Mouse (Mus musculus): ENCODE data around the gene Gm49450.

The Gm49450 gene

DNA sequence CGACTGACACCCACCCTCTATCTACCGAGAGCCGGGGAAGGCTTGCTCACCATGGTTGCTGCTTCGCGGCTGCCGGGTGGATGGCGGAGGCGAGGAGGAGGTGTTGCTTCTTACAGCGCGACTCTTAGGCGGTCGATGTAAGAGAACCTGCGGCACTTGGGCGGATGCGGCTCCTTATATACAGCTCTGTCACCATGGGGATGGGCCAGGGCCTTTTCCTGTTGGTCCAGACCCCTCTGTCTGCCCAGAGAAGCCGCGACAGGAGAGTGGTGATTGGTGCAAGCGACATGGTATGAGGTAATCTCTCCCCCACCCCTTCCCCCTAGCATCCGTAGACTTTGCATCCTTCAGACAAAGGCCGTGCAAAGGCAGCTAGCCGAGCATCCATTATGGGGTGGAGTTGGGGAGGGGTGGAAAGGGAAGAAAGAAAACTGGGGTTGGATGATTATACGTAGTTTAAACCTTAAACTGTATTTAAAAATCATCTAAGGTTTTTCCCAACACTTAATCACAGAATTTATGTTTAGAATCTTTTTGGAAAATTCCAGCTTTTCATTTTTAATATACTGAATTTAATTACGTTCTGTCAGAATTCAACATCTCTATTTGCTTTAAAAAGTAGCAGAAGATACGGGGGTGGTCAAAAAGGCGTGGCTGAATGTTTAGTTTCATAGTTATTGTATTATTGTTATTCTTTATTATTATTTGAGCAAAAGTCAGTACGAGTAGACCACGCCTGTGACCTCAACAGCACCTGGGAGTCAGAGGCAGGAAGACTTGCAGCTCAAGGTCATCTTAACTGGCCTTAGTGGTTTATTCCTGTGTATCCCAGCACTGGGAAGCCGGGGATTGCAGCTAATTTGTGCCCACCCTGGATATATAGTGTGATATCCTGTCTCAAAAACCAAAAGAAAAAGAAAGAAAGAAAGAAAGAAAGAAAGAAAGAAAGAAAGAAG lies at the start of gene Gm49450, which contains the start of gene Tuba1a:
Gm49450 (minus strand) TSS at position 151 of the 956 bp plus-strand sequence.
Tuba1a (minus strand) TSS at position 303 of the 956 bp plus-strand sequence.
- peak; percentile 96 for DNase-seq (ENCODE audit: low read depth, low spot score)

DNA sequence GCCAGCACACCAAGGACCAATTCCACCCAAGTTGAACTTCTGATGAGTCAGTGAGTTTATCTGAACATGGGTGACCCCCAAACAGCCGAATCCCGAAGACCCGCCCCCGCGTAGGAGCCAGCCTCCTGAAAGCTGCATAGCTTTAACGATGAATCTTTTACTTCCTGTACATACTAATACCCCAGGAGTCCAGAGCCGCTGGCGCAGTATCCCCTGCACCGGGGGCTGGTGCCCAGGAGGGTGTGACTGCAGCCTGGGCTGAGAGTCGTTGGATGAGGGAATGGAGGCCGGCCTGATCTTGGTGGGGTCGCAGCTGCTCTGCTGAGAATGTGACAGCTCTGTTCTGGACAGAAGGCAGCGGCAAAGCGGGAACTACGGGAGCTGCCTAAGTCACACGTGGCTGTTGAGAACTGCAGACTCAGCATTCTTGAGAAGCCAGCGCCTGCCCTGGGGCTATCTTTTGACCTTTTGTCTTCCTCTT lies 48.1 kb upstream of the Gm49450 start:
- no peak for DNase-seq (ENCODE audit: low read depth, low spot score)

DNA sequence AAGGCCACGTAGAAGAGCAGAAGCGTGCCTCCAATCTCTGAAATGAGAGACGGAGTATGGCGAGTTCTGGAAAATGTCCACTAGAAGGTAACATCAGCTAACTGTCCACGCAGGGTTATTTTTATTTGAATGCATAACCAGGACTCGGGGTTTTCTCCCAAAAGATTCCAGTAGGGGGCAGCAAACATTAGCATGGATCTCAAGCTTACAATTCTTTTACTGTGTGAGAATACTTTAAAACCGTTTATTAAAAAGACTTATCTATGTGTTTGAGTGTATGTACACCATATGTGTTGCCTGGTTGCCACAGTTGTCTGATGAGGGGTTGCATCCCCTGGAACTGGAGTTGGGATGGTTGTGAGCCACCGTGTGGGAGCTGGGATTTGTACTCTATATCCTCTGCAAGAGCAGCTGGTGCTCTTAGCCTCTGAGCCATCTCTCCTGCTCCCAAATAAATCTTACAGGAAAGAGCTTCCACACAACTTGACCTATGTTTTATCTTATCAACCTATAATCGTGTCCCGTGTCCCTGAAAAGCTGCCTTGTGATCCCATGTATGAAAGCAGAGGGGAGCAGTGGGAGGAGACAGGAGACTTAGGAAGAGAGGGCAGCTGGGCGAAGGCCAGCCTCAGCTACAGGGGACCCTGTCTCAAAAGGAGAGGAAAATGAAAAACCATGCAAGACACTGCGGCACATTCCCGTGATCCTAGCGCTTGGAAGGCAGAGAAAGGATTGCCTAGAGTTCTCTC lies 47.4 kb upstream of the Gm49450 start:
- DNase-seq (ENCODE audit: low read depth, low spot score): peak; percentile 78

DNA sequence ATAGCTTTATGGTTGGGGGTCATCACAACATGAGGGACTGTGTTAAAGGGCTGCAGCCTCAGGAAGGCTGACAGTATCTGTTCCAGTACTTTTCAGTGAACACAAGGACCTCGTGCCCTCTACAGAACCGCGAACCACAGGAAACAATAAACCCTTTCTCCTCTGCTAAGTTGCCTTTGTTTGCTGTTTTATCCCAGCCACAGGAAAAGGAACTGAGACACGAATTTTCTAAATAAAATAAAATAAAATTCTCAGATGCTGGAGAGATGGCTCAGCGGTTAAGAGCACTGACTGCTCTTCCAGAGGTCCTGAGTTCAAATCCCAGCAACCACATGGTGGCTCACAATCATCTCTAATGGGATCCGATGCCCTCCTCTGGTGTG lies 45.4 kb upstream of the Gm49450 start:
- DNase-seq (ENCODE audit: low read depth, low spot score): no peak

DNA sequence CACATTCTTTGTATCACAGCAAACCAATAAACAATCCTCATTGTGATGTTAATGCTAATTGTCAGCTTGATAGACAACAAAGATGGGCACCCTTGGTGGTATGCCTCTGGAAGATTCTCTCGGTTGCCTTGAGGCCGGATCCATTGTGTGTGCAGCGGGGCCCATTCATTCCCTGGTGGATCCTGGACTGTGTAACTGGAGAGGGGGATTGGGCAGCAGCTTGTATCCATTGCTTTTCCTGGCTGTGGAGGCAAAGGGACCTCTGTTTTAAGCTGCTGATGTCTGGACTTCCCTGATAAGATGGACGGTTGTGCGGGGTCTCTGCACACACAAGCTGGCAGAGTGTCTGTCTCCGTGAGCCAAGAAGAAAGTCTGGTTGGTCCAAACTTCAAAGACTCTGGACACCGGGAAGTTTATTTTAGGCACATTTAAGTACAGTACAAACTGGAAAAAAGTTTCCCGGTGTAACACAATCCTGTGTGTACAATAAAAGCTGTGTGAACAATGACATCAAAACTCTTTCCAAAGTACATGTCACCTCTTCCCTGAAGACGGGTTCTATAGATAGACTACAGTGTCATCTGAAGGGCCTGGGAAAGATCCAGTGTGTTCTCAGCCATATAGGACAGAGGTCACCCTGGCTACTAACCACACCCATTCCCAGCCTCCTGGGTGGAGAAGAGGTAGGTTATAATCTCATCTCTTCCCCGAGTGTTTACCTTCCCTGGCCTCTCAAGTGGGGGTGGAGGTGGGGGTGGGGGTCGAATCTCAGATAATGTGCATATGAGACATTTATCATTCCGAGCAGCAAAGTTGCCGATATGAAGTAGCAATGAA lies 44.8 kb upstream of the Gm49450 start:
- no peak for DNase-seq (ENCODE audit: low read depth, low spot score)

DNA sequence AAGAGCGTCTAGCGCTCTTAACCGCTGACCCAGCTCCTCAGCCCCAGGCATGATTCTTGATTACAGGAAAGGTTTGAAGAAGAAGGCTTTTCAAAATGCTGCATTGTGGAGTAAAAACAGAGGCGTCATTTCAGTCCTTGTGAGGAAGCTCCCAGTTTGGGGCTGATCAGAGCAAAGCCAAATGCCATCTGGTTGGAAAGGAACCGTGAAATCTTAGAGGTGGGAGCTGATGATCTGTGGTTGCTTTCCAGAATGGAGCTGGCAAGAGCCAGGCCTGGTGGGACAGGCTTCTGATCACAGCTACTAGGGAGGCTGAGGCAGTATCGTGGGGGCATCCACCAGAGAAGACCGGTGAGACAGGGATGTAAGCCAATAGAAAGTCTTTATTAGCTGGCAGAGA lies 43.5 kb upstream of the Gm49450 start:
- no peak for DNase-seq (ENCODE audit: low read depth, low spot score)

DNA sequence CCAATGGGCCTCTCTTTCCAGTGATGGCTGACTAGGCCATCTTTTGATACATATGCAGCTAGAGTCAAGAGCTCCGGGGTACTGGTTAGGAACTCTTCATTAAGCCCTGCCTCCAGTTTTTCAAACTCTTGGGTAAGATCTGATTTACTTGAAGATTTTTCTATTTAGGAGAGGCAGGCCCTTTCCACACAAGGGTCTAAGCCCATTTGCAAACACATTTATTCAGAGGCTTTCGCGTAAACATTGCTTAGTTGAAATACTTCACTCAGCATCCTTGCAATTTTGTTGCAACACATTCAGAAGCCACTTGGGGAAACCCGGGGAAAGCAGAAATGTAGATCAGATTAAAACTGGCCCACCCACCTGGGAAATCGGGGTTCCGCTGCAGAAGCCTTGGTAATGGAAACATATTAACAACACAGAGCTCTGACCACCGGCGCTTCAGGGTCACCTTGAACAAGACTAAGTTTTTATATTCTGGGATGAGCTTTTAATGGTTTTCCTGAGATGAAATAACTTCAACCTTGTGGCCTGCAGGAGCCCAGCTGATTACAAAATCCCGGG lies 41.7 kb upstream of the Gm49450 start:
- no peak for DNase-seq (ENCODE audit: low read depth, low spot score)

DNA sequence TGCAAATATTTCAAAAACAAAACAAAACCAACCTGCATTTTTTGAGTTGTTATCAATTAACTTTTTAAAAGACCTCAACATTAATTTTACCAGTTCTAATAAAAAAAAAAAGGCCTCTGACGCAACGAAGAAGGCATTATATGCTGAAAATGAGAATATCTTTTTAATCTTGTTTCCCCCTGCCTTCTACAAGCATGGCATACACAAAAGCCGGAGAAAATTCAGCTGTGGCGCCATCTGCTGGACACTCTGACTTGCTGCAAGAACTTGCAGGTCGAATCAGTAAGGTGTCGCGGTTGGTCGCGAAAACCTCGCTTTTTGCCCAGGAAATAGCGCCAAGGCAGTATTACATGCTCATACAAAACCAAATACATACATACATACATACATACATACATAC lies 40.5 kb upstream of the Gm49450 start:
- DNase-seq (ENCODE audit: low read depth, low spot score): peak; percentile 94

DNA sequence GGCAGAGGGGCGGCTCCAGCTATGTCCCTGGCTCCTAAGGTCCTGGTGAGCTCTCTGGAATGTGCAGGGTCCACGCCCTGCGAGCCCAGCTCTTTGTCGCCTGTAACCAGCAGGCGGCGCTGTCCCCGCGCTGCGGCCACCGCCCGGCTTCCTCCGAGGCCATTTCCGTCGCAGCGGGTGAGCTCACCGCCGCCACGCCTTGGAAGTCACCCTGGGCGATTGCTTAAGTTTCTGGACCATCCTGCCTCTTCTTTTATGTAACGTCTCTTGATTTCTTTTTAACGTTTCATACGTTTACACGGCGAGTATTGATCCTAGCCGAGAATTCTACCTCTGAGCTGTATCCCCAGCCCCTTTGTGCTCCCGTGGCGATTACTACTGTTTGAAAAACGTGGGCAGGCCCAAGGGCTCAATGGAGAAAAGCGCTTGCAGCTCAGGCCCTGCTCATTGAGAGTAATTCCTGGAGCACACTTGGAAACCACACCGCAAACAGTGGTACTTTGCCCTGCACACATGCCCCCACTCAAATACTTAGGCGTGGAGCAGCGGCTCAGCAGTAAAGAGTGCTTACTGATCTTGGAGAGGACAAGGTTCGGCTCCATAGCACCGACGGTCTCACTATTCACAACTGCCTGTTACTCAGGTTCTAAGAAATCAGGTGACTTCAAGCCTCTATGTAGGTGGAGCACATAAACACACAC lies 39.9 kb upstream of the Gm49450 start:
- DNase-seq (ENCODE audit: low read depth, low spot score): peak; percentile 93

DNA sequence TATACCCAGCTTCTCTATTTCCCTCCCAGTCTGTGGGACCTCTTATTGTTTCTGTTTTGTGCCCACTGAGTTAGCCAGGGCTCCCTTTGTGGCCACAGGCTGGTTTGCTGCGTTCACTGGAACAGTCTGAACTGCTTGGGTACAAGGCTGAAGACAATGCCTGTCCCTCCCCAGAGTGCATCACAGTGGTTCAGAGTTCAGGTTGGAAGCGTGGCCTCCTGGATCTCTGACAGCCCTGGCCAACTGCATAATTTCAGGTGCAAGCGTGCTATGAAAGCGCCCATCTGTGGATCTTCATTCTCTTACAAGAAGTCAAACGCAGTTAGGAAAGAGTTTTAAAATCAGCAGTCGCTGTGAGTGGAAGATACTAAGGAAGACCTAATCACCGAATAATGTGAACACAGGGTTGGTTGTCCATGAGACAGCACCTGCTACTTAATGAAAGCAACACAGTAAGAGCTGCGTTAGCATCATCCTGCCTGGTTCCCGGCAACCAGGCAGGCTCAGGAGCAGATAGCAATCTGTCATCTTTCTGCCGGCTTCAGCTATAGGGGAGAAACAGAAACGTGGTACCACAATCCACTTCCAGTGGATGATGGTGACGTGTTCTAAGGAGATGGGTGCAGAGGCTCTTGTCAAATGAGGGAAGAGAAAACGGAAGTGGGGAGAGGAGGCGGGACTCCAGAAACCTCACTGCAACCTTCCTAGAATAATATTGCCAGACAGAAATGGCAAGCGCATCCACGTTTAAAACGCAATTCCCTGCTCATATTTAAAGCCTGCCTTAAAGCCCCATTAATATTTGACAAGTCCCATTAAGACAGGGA lies 38.9 kb upstream of the Gm49450 start:
- peak; percentile 67 for DNase-seq (ENCODE audit: low read depth, low spot score)

DNA sequence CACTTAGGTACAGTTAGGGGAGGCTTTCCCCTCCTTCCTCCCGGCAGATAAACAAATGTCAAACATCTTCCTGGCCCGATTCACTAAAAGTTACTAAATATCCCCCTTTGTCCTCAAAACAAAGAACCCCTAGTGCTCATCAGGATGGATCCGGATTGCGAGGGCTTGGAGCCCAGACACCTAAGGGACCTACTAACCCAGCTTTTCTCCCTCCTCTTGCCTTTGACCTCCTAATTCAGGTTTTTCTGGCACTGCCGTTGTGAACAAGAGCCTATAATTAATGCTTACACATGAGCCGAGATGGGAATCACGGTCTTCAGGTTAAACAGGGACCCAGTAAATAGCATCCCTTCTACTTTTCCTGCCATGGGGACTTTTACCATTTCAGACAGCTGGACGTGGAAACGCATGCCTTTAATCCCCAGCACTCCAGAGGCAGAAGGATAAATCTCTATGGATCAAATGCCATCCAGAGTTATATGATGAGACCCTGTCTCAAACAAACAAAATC lies 38.2 kb upstream of the Gm49450 start:
- DNase-seq (ENCODE audit: low read depth, low spot score): no peak

DNA sequence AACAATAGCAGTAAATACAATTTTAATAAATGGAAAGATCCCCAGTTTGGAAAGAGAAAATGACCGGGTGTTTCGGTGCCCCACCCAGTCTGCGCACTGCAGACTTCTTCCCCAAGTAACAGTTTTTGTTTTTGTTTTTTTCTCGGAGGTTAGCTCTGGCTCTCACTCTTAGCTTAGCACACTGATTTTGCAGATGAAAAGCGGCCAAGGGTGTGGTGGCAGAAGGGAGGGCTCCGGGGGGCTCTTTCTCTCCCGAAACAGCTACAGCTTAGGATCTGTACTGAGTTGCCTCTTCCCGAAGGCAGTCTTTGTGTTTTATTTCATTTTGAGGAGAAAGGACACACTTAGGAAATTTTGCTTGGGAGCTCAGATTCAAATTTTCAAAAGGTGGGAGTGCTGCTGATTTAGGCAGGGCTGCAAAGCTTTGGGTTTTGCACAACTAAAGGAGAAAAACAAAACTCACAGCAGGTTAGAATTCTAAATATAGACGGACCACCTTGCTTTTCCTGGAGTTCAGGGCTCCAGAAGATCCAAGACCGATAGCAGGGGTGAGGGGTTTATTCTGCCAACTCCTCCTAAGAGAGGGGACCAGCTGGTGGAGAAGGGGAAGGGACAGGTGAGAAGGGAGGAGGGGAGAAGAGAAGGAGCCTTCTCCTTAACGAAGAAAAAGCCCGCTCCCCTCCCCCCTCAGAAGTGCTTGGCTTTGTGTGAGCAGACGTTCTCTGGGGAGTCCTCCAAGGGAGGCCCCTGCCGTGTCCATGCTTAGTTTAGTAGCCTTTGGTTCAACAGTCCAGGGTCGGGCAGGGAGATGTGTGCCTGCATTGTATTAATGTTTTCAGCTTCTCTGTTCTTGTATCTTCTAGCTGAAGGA lies 37.6 kb upstream of the Gm49450 start:
- no peak for DNase-seq (ENCODE audit: low read depth, low spot score)

DNA sequence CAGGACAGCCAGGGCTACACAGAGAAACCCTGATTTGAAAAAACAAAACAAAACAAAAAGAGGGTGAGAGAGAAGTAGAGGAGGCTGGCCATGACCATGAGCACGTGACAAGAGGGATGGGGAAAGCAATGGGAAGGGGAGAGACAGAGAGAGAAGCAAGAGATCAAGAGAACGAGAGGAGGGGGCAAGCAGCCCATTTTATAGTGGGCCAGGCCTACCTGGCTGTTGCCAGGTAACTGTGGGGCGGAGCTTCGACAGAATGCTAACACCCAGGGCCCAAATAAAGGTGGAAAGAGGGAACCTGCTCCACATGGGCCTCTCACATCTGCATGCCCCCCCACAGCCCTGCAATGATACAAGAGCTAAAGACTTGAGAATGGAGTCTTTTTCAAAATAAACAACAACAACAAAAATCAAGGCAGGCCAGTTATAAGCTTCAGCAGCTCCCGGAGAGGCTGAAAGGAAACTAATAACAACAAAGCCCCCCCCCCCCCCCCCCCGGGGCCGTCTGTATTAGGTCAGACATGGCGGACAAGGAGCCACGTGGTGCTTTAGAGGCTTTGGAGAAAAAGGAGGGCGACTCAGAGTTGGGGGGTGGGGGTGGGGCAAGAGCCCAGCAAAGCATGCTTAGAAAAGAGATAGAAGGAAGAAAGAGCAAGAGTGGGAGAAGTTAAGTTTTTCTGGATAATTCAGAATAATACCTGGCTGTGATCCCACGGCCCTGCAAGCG lies 36.5 kb upstream of the Gm49450 start:
- no peak for DNase-seq (ENCODE audit: low read depth, low spot score)

DNA sequence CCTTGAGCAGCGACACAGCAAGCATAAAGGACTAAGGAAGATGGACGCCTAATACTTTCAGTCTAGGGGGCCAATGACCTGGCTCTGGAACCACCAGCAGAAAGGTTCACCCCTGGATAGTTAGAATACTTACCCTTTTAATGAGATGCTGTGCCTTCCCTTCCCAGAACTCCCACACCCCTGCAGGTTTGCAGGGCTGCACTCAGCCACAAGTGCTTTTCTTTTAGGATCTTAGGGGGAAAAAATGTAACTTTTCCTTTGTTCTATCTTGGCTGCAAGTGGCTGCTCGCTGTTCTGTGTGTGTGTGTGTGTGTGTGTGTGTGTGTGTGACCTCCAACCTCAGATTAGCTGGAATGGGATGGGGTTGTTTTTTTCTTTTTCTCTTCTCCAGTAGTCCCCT lies 35.4 kb upstream of the Gm49450 start:
- DNase-seq (ENCODE audit: low read depth, low spot score): no peak

DNA sequence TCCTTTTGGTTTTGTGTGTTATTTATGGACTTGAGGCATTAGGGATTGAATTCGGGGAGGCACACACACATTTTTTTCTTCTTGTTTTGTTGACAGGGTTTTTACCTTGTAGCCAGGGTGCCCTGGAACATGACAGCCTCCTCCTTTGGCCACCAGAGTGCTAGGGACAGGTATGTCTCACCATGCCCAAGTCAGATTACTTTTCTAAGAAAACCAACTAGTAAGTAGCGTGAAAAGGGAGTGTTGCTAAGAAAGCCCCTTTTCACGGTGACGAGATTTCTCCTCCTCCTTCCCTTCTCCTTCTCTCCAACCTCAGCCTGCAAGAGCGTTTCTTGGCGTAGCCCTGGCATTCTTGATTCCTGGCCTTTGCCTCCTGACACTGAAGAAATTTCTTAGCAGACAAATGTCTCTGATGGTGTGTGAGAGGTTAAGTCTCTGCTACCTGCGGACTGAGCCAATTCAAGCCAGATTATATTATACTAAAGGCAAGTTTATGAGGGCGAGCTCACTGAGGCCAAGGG lies 34.4 kb upstream of the Gm49450 start:
- no peak for DNase-seq (ENCODE audit: low read depth, low spot score)

DNA sequence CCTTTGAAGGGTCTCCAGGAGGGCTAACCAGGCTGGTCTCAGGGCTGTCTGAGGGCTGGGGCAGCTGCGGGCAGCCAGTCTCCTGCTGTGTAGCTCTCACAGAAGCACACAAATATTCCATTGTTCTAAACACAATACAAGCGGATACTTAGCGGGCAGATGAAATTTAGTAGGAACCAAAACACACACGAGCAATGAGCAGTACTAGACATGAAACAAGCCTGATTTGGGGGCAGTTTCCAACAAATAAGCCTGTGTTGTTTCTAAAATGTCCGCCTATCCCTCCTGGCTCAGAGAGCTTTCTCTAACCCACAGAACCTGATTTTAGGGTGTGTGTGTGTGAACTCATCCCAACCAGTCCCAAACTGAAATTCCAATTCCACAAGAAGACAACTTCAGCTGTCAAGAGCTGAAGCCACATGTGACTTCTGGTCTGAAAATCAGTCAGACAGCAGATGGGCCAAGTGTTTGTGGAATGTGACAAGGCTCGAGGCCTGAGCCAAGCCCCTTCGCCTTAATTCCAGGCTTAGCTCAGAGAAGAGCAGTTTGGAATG lies 33.8 kb upstream of the Gm49450 start:
- no peak for DNase-seq (ENCODE audit: low read depth, low spot score)

DNA sequence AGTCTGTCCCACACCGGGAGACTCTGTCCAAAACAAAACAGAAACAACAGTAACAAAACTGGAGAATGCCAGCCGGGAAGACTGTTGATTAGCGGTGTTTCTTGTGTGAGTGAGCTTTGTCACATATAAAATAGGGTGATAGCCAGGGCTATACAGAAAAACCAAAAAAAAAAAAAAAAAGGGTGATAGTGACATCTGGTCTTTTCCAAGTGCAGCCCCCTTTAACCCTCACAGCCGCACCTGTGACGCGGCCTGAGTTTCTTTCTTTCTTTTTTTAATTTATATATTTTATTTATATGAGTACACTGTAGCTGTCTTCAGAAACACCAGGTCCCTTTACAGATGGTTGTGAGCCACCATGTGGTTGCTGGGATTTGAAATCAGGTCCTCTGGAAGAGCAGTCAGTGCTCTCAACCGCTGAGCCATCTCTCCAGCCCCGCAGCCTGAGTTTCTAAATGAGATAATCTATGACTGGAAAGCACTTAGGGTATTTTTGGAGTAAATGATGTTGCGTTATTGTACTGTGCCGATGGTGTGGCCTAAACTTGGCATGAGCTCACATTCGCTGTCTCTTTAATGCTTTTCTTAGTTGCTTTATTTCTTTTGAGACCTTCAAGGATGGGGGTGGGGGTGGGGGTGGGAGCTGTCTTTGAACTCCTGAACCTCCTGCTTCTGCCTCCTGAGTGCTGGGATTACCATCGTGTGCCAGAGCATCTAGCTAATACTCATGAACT lies 32.8 kb upstream of the Gm49450 start:
- no peak for DNase-seq (ENCODE audit: low read depth, low spot score)
